Mouse (Mus musculus) megakaryocyte, embryonic 14.5 days (primary cell): ENCODE data around the gene Taok1.

Experiments
- FLI1 ChIP-seq: IDR thresholded peaks from 2 replicates; pipeline ENCODE4 v1.6.1; 2012; ENCODE audit warnings: low read length, inconsistent platforms, mixed read lengths
- GATA1 ChIP-seq: IDR thresholded peaks from 3 replicates; pipeline ENCODE4 v1.6.1; 2012; ENCODE audit warnings: mixed read lengths, low read length, inconsistent platforms, borderline replicate concordance

DNA sequence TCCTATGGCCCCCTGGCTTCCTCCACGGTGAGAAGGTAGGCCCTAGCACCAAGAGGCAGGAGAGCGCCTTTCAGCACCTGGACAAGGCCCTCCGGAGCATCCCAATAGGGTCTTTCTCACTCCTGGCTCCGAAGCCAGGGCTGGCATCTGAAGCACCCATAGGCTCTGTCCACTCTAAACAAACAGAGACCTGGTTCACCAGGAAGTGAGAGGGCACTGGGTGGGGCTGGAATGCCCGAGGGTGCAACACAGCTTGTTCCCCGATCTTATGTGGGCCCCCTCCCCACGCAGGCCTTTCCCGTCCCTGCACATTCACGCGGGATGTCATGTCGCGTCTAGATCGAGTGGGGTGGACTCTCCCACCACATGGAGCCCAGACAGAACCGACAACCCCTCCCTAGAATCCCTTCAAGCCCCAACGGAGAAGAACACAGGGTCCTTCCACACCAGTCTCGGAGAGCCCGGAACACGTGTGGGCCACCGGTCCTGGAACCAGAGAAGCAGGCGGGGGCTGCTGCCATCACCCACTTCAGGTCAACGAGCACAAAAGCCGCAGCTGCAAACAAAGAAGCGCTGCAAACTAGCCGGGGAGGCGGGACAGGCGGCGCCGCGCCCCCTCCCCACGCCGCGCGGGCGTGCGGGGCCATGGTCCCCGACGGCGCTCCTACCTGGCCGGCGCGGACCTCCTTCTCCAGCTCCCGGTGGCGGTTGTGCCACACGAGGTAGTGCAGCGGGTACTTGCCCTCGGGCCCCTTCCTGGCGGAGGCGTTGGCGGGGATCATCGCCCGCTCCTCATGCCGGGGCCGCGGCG, 118.6 kb downstream of the Taok1 start:
- TF ChIP-seq GATA1: no peak
- TF ChIP-seq FLI1: no peak
